Mouse (Mus musculus): ENCODE measurements at regions not wholly inside any gene's neighbourhood (a gene's known extent, or its start where the extent isn't known, plus 50 kb on each side); places are given as distances from the start of the nearest gene placed in this dataset.

DNA sequence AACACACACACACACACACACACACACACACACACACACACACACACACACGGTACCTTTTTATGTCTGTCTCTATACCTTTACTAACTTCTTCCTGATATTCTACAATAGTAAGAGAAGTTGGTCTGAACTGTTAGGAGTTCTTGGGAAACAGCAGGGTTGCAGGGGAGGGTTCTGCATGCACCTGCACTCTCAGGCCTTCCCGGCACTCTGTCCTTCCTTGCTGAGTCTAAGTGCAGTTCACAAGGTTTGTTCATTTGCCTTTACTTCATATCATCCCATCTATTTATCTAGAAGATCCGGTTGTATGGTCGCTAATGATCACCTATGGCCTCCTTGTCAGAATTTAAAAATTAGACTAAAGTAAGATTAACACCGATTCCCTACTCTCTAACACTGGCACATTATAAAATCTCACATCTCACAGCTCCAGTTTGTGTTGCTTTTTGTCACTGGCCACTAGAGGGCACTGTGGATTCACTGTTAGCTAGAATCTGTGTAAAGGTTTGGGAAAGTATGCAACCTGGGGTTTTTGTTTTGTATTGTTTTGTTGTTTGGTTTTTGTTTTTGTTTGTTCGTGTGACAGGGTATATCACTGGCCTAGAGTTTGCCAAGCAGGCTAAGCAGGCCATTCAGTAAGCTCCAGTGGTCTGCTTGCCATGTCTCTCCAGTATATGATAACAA is 101.5 kb upstream of the 2210010C04Rik start:
- POLR2A ChIA-PET = interaction anchor here in 2 of 4 experiments (0.5 to 0.7 kb wide), 2 partner anchors 17 to 468 kb away, joined by 3 to 5 read pairs; no protein-coding TSS in a partner anchor
- CTCF ChIA-PET = interaction anchor here (0.5 to 3.3 kb wide), 28 partner anchors 9 to 1135 kb away, joined by 3 to 20 read pairs (median 4); partner anchors contain the start of gene Llcfc1 (in 1 of the 4)

DNA sequence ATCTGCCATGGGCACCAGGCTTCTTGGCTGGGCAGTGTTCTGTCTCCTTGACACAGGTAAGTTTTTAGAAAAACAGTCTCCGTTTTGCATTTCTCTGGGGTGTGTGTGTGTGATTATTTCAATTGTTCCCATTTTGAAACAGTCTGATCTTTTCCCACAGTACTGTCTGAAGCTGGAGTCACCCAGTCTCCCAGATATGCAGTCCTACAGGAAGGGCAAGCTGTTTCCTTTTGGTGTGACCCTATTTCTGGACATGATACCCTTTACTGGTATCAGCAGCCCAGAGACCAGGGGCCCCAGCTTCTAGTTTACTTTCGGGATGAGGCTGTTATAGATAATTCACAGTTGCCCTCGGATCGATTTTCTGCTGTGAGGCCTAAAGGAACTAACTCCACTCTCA is 99.9 kb upstream of the 2210010C04Rik start:
- CTCF ChIA-PET = interaction anchor here in 3 of 4 experiments (0.5 to 3.3 kb wide), 7 partner anchors 11 to 77 kb away, joined by 3 to 19 read pairs (median 3); no protein-coding TSS in a partner anchor
- POLR2A ChIA-PET = interaction anchor here in 1 of 4 experiments (0.8 kb wide), 1 partner anchor 103 kb away, joined by 3 read pairs; no protein-coding TSS in a partner anchor

DNA sequence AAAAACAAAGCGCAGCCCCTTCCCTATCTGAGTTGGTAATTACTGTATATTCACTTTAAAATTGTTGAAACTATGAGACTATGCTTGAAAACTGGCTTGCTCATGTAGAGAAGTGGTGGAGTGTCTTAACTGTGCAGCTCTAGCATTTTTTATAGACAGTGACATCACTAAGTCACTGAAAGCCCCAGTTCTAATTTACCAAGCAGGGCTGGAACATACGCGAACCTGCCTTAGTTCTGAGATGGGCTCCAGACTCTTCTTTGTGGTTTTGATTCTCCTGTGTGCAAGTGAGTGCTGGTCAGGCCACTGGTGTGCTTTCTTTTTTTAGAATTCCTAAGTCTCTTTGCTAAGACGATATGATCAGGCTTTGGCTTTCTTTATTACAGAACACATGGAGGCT is 94.6 kb upstream of the 2210010C04Rik start:
- ChIA-PET CTCF (no interaction called here), POLR2A (no interaction called here)

DNA sequence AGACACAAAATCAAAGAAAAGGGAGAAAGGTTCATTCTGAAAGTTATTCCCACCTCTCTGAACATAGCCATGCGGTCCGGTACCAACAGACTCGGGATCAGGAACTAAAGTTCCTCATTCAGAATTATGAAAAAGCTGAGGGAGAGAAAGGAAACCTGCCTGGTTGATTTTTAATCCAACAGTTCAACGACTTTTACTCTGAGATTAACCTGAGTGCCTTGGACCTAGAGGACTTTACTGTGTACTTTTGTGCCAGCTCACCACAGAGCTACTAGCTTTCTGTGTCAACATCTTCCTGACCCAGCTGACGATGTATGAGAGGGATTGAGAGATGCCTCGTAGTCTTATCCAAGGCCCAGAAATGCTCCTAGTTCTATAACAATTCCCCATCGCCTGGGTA is 92.5 kb upstream of the 2210010C04Rik start:
- POLR2A ChIA-PET = interaction anchor here in 1 of 4 experiments (0.6 kb wide), 1 partner anchor 355 kb away, joined by 7 read pairs; no protein-coding TSS in a partner anchor
- CTCF ChIA-PET = interaction anchor here (0.7 to 2.0 kb wide), 8 partner anchors 9 to 18 kb away, joined by 3 to 6 read pairs (median 4); no protein-coding TSS in a partner anchor

DNA sequence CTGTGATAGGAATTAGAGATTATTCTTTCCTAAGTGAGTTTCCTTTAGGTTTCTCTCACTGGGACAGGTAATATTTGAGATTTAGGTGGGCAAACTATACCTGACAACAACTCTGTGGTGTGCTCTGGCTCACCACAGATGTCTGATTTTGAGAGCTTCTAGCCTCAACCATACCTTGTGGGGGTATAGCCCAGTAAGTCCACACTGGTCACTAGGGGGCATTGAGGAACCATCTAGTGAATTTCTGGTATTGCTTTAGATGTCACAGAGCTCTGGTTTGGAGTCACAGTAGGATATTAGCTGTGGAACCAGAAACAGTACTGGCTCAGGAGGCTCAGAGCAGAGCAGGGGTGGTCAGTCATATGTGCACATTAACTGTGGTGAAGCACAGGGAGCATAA is 91.5 kb upstream of the 2210010C04Rik start:
- ChIA-PET POLR2A (no interaction called here), CTCF (interaction anchor here in 1 of 4 experiments (0.8 kb wide), 1 partner anchor 13 kb away, joined by 4 read pairs; no protein-coding TSS in a partner anchor)

DNA sequence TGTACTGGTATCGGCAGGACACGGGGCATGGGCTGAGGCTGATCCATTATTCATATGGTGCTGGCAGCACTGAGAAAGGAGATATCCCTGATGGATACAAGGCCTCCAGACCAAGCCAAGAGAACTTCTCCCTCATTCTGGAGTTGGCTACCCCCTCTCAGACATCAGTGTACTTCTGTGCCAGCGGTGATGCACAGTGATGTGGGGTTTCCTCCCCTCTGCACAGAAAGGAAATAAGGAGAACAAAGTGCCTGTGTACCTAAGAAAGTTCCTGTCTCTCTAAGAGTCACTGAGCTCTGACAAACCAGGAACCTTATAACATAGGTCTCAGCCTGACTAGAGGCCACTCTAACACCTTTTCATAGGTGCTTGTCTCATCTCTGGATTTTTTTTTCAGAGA is 86.3 kb upstream of the 2210010C04Rik start:
- ChIA-PET CTCF (interaction anchor here in 2 of 4 experiments (0.6 to 1.4 kb wide), 2 partner anchors 9 kb away, joined by 4 to 10 read pairs; no protein-coding TSS in a partner anchor), POLR2A (no interaction called here)

DNA sequence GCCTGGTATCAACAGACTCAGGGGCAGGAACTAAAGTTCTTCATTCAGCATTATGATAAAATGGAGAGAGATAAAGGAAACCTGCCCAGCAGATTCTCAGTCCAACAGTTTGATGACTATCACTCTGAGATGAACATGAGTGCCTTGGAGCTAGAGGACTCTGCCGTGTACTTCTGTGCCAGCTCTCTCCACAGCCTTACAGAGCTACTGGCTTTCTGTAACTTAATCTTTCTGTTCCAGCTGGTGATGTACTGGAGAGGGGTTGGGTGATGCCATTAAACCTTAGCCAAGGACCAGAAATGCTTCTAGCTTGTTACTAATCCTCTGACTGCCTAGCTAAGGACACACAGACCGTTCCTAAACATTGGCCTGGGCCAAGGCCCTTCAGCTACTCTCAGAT is 83.9 kb upstream of the 2210010C04Rik start:
- ChIA-PET CTCF (interaction anchor here in 3 of 4 experiments (0.6 to 3.0 kb wide), 7 partner anchors 10 to 1108 kb away, joined by 3 to 19 read pairs (median 6); no protein-coding TSS in a partner anchor), POLR2A (interaction anchor here in 1 of 4 experiments (0.5 kb wide), 1 partner anchor 443 kb away, joined by 3 read pairs; no protein-coding TSS in a partner anchor)

DNA sequence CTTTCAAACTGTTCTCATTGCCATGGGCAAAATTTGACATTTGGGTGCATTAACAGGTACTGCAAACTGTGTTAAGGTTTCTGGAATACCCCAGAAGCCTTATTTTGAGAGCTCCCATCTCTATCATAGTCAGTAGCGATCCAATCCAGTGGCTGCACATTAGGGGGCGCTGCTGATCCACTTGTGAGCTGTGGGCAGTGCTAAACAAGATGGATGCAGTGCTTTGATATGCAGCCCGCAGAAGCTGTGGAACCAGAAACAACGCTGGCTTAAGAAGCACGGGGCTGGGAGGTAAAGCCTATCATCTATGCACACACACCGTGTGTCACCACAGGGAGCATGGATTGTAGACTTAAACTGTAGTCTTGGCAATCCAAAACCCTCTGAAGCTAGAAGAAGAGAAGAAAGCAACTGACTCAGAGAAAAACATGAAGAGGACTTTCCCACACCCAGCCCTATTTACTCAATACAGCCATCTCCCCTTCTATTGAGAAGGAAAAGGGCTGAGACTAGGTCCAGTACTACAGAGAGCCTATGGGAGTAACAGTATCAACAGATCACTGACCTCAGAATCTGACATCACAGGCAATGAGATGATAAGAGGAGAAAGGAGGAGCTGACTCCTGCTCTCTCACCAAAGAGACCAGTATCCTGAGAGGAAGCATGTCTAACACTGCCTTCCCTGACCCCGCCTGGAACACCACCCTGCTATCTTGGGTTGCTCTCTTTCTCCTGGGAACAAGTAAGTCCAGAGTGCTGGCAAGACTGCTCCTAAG is 83.1 kb upstream of the 2210010C04Rik start:
- ChIA-PET POLR2A (interaction anchor here in 1 of 4 experiments (0.5 kb wide), 1 partner anchor 443 kb away, joined by 3 read pairs; no protein-coding TSS in a partner anchor), CTCF (interaction anchor here (0.5 to 3.0 kb wide), 27 partner anchors 9 to 1286 kb away, joined by 3 to 19 read pairs (median 4); no protein-coding TSS in a partner anchor)

DNA sequence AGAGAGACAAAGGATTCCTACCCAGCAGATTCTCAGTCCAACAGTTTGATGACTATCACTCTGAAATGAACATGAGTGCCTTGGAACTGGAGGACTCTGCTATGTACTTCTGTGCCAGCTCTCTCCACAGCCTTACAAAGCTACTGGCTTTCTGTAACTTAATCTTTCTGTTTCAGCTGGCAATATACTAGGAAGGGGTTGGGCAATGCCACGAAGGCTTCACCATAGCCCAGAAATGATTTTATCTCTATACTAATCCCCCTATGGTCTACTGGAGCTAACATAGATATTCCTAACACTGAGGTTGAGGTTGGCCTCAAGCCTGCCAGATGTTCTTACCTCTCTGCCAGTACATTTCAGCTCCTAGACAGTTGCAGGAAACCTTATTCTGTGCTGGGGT is 78.6 kb upstream of the 2210010C04Rik start:
- ChIA-PET POLR2A (no interaction called here), CTCF (interaction anchor here in 2 of 4 experiments (1.1 to 1.7 kb wide), 4 partner anchors 13 to 491 kb away, joined by 4 to 5 read pairs (median 4); partner anchors contain the start of gene Ephb6 (in 1 of the 2))

DNA sequence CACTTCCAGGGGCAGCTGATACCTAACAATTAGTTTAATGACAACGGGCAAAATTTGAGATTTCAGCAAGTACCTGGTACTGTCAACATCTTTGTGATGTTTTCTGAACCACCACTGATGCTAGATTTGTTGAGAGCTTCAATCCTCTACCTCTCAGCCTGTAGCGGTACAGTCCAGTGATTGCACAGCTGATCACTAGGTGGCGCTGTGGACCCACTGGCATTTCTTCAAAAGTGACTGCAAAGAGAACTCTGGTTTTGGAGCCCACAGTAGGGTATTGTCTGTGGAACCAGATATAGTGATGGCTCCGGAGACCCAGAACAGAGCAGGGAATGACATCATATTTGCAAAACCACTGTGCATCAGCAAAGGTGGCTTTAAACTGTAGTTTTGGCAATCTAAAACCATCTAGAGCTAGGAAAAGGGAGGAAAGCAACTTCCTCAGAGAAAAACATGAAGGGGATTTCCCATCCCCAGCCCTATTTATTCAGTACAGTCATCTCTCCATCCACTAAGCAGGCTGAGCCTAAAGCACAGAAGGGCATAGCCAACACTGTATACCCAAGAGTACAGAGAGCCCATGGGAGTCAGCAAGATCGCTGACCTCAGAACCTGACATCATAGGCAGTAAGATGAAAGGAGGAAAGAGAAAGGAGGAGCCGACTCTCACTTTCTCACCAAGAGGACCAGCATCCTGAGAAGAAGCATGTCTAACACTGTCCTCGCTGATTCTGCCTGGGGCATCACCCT is 77.7 kb upstream of the 2210010C04Rik start:
- POLR2A ChIA-PET = interaction anchor here in 2 of 4 experiments (0.6 to 0.9 kb wide), 2 partner anchors 15 to 778 kb away, joined by 3 read pairs; no protein-coding TSS in a partner anchor
- CTCF ChIA-PET = interaction anchor here (0.5 to 1.7 kb wide), 25 partner anchors 8 to 492 kb away, joined by 3 to 10 read pairs (median 4); partner anchors contain the start of gene Ephb6 (in 1 of the 4)

DNA sequence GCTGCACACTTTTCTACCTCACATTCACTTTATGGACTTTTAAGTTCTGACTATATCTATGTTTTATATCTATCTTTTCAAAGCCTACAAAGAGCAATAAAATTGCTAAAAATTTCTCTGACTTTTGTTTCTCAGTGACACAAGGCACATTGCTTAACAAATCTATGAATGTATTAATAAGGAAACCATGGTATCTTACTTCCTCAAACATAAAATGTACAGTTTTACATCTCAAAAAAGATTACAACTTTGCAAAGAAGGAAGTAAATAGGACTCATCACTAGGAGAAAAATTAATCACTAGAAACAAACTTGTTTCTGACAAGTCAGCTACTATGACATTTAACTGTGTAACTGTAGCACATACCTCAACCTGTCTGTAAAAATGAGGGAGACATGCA is 76.5 kb upstream of the 2210010C04Rik start:
- POLR2A ChIA-PET = interaction anchor here in 1 of 4 experiments (0.9 kb wide), 1 partner anchor 14 kb away, joined by 3 read pairs; no protein-coding TSS in a partner anchor

DNA sequence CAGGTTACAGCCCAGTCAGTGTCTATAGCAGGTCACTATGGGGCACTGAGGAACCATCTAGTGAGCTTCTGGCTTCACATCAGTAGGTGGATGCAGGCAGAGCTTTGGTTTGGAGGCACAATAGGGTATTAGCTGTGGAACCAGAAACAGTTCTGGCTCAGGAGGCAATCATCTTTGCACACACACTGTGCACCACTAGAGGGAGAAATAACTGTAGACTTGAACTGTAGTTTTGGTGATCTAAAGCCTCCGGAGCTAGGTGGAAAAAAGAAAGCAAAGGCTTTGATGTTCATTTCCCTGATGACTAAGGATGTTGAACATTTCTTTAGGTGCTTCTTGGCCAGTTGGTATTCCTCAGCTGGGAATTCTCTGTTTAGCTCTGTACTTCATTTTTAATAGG is 73.6 kb upstream of the 2210010C04Rik start:
- POLR2A ChIA-PET = no interaction called here

More for the DNA sequence above, 76.5 kb upstream of the 2210010C04Rik start:
- CTCF ChIA-PET = interaction anchor here in 2 of 4 experiments (0.6 to 1.6 kb wide), 3 partner anchors 10 to 415 kb away, joined by 3 to 10 read pairs (median 4); no protein-coding TSS in a partner anchor

DNA sequence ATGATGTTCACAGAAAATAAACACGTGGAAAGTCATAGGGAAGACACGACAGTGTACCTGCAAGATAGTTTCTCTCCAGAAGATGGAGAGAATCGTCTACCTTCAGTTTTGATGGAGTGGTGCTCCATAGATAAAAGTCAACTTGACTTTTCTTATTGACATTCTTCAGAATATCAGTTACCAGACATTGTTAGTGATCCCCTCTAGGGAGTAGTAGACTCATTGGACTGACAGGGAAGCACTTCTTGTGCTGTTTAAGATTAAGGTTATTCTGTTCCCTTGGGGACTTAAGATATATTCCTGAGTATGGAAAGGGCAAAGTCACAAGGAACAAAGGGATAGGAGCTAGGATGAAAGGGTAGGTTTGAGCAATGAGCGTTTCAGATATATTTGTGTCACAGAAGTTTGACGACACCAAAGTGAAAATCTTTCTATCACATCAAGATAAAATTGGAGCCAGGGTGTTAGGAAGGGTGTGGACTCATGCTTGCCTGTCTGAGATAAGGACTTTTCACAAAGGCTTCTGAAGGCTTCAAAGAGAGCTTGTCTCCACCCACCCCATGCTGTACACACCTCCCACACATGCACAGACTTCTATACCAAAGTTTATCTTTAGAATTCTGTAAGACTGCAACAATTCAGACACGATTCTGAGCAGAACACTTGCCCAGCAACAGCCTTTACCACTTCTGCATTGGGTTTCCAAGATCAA is 68.5 kb upstream of the 2210010C04Rik start:
- CTCF ChIA-PET = no interaction called here

More for the DNA sequence above, 73.6 kb upstream of the 2210010C04Rik start:
- CTCF ChIA-PET = interaction anchor here in 3 of 4 experiments (1.2 to 2.5 kb wide), 5 partner anchors 9 to 28 kb away, joined by 3 to 17 read pairs (median 4); no protein-coding TSS in a partner anchor

DNA sequence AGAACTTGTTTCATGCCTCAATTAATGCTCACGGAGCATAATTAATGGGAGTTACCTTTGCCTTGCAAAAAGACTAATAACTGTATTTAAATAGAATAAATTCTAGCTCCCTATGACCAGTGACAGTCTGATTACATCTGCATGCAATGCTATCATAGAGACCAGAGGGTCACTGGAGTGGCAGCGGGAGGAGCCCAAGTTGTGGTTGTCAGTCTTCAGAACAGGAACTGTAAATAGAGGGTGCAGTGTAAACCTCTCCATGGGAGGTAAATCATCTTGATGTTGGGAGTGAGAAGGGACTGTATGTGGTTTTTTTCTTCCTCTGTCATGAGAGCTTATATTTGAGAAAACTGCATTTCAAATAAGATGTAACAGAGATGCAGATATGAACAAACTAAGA is 66.7 kb upstream of the 2210010C04Rik start:
- CTCF ChIA-PET = interaction anchor here in 1 of 4 experiments (0.8 to 1.3 kb wide), 2 partner anchors 11 to 93 kb away, joined by 3 read pairs; no protein-coding TSS in a partner anchor
- POLR2A ChIA-PET = no interaction called here

More for the DNA sequence above, 68.5 kb upstream of the 2210010C04Rik start:
- POLR2A ChIA-PET = no interaction called here

DNA sequence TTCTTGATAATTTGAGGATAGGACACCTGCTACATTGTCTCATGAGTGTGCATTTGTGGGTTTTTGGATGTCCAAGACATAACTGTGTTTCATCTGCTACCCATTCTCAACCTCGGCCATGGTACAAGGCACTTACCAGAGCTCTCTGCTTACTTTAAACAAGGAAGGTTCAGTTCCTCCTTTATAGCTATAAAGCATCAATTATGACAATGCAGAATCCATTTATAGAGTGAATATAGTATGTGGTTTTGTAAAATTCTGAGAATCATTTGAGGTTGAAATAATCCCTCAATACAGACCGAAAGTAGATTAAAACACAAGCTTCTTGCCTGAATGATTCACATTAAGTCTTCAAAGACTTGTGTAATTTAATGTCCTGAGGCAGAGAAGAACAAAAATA is 64.9 kb upstream of the 2210010C04Rik start:
- CTCF ChIA-PET = interaction anchor here in 1 of 4 experiments (1.6 kb wide), 1 partner anchor 13 kb away, joined by 5 read pairs; no protein-coding TSS in a partner anchor
- POLR2A ChIA-PET = no interaction called here

DNA sequence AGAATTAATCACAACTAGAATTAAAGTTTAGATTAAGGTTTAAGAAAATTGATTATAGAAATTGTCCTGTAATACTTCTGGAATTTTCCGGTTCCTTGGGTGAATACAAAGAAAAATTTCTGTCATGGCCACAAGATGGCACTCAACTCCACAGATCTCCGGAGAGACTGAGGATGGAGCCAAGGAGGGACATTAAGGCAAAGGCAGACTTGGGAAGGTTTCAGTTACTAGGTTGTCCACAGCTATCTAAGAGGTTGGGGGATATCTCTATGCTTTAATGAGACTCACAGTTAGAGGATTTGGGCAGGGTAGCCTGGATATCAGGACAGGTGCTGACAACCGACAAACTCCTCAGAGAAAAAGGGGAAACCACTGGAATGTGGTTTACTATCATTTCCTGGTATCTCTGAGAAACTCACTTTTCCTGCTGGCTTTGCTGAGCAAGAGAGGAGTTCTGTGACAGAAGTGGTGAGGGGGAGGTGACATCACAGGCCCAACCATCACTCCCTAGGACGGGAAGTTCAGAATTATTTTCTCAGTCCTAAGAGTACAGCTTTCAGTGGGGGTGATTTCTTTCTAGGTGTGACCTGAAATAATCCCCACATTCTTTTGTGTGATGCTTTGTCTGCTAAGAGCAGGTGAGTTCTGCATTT is 56.0 kb upstream of the 2210010C04Rik start:
- CTCF ChIA-PET = interaction anchor here in 1 of 4 experiments (0.6 kb wide), 1 partner anchor 26 kb away, joined by 3 read pairs; no protein-coding TSS in a partner anchor
- POLR2A ChIA-PET = no interaction called here

Measured in embryonic stem cell, embryonic (primary cell).